Mouse (Mus musculus): Measurements from ENCODE around the gene Sik2.

GRCm38 (mm10) chr9:50849755-50850154 is 159.1 kb downstream of the Sik2 start:
- TF ChIP-seq POLR2A (IDR thresholded peaks at IDR 0.05; ENCODE audit: borderline replicate concordance, extremely low read depth, low read depth, low read length), result no peak
- no peak for TF ChIP-seq CTCF (IDR thresholded peaks at IDR 0.05; ENCODE audit: insufficient read depth, low read length)
